Mouse (Mus musculus) macrophage (primary cell): ENCODE measurements around the gene Kng2. TPM values are rescaled to one million over a fixed set of nuclear protein-coding genes. Genes with fewer than 3 reads are reported as not detected.

Experiments
- H3K27ac ChIP-seq: fragments of 350-480 bp; formaldehyde crosslinking; 2 replicates; pipeline ENCODE4 v1.9.0; 2021
- H3K36me3 ChIP-seq: fragments of 350-480 bp; formaldehyde crosslinking; 2 replicates; pipeline ENCODE4 v1.9.0; 2021; ENCODE audit errors: inconsistent target
- H3K4me3 ChIP-seq: fragments of 350-480 bp; formaldehyde crosslinking; 2 replicates; pipeline ENCODE4 v1.9.0; 2021; ENCODE audit errors: inconsistent target
- H3K79me2 ChIP-seq: fragments of 350-480 bp; formaldehyde crosslinking; 2 replicates; pipeline ENCODE4 v1.9.0; 2021; ENCODE audit errors: inconsistent target
- WGBS: methylation state at CpG from one replicate; pipeline ENCODE4 v1.1.7; 2026; ENCODE audit warnings: inconsistent platforms; ENCODE audit not compliant: missing documents; 5-methylcytosine and 5-hydroxymethylcytosine counted together
- polyA plus RNA-seq: library from polyadenylated mRNA; stranded (reverse); fragments of 250-400 nt; gene quantifications from 3 replicates; pipeline ENCODE4 v1.2.4, GENCODE M21; 2018; ENCODE audit warnings: inconsistent platforms

Kng2 gene
- polyA plus RNA-seq, 1 experiment from 2014 or later, result not detected

DNA sequence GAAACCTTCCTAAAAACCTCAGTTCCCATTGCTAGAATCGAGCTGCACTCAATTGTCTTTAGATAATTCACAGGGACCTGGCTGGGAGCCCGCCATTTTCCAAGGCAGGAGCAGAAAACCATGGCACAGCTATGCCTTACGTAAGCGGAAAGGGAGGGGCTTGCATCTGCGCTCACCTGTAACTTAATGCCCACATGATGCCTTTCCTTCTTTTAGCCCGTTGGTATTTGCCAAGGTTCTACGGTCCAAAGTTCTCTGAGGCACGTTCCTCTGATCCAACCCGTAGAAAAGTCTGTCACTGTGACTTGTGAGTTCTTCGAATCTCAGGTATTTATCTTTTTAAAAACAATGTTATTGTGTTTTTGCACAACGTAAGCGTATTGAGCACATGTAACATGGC lies 91.7 kb downstream of the Kng2 start:
- Histone ChIP-seq H3K4me3 (no peak overlapping the region), H3K79me2 (no peaks in the 10 kb centered on the region), H3K36me3 (no peaks in the 10 kb centered on the region), H3K27ac (no peak overlapping the region)
- WGBS, result 88% methylated on average over 12 of the region's 12 CpGs

Other genes starting within 250 kb of the Kng2 start
- not detected in 3 replicates for gene Crygs, start 217.9 kb downstream of the Kng2 start, polyA plus RNA-seq
- gene Tbccd1, start 171.8 kb downstream of the Kng2 start, polyA plus RNA-seq, result 13.2 to 17.4 TPM (median 13.6 TPM) in 3 replicates
- gene Dnajb11, start 171.6 kb downstream of the Kng2 start, polyA plus RNA-seq, result 117 to 177 TPM (median 172 TPM) in 3 replicates
- not detected in 3 replicates for gene Ahsg, start 138.2 kb downstream of the Kng2 start, polyA plus RNA-seq
- gene Fetub, start 111.1 kb downstream of the Kng2 start, polyA plus RNA-seq, result not detected in 3 replicates
- gene Hrg, start 78.4 kb downstream of the Kng2 start, polyA plus RNA-seq, result not detected in 3 replicates
- gene Kng1, start 28.4 kb upstream of the Kng2 start, polyA plus RNA-seq, result not detected in 3 replicates
- gene Eif4a2, start 78.0 kb upstream of the Kng2 start, polyA plus RNA-seq, result 205 to 241 TPM (median 212 TPM) in 3 replicates
- 2.4 to 20.5 TPM (median 3.8 TPM) in 3 replicates for gene Rfc4, start 98.3 kb upstream of the Kng2 start, polyA plus RNA-seq
- gene Adipoq, start 117.1 kb upstream of the Kng2 start, polyA plus RNA-seq, result not detected in 3 replicates
- 24.0 to 59.9 TPM (median 43.6 TPM) in 3 replicates for gene St6gal1, start 195.3 kb upstream of the Kng2 start, polyA plus RNA-seq